Mouse (Mus musculus) kidney, postnatal 25 days (tissue): ENCODE results near the gene Slc2a10.
A peak's percentile ranks its signal among the peaks of the same experiment; 100 is the strongest.

ENCODE experiments used
- DNase-seq, 2 experiments: peaks; one replicate each; pipeline ENCODE4 v3.0.0; 2021; ENCODE audit warnings: mixed read lengths in 2 of 2

The Slc2a10 gene

DNA sequence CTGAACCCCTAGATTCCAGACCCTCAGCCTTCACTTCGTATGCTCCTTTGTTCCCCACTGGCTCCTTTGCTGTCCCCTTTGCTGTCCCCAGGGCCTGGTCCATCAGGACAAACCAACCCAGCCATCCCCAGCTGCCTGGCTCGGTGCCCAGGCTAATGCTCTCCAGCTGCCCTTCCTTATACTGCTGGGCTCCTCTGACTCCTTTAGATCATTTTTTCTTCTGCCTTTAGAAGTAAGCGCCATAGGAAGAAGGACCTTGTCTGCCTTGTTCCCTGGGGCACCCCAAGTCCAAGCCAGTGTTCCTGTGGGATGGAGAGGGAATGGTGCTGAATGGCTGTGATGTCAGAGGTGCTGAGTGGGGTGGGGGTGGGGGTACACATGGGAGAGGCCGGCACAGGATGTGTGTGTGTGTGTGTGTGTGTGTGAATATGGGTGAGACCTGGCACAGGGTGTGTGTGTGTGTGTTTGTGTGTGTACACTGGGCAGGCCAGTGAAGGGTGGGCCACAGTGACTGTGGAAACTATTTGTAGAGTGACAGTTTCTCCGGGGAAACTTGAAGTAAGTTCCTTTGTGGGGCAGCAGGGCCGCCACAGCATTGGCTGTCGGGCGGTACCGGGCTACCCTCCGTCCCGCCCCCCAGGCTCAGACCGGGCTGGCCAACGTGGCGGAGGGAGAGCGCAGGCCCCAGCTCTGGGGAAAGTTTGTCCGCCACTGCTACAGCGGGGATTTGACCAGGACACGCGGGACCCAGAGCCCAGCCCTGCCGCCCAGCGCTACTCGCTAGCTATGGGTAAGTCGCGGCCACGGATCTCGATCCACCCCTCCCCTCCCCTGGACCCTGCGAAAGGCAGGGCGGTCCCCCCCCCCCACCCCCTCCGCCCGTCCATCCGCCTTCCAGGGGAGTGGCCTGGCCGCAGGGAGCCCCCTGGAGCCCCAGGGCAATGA lies at the start of gene Slc2a10:
TSS of gene Slc2a10 (plus strand) at position 529 of the 945 bp plus-strand sequence.
- DNase-seq, result peak; percentile 47 to 68

DNA sequence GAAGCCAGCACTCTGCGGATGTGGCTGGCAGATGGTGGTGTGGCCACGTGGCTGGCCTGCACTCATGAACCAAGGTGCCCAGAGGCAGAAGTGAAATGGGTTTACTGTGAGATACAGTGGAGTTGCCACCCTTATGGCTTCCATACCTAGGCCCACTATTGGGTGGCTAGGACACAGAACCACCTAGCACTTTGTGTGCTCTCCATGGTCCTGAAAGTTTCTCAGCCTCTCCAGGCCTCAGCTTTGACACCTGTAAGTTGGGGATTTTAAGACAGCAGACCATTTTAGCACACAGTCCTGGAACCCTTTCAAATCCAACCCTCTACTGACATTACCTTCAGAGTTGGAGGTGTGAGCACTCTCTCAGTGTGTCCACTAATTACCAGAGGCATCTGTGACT lies 46.9 kb upstream of the Slc2a10 start:
- DNase-seq, result peak in 1 of 2 experiments; percentile 43

GRCm38 (mm10) chr2:165458189-165458588 lies 45.4 kb upstream of the Slc2a10 start:
- peak; percentile 69 to 87 for DNase-seq

- DNase-seq, result peak; percentile 91 to 95
Measured at GRCm38 (mm10) chr2:165459663-165460062, 43.9 kb upstream of the Slc2a10 start.

DNA sequence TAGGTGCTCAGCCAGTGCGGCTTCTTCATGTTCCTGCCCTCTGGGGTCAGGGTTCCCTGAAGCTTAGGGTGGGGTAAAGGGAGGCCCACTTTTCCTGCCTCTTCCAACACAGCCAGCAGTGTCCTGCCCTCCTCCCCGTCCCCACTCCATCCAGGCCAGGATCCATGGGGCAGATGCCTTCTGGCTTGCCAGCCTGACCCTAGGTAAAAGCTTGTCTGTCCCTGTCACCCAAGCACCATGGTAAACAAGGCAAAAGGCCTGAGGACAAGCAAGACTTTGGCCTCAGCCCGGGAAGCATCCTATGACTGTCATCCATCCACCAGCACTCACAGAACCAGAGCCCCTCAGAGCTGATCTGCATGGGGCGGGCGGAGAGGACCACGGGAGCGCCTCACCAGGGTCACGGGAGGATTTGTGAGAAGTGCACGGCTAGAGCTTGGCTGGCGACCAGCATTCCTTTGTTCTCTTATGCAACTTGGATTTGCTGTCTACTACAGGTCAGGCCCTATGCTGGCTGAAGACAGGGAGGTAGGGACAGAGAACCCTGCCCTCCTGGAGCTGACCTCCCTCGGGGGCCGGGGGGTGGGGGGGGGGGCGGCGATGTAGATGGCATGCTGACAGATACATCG lies 35.6 kb upstream of the Slc2a10 start:
- DNase-seq, result peak; percentile 88 to 93

- DNase-seq, result peak; percentile 62 to 76
Measured at GRCm38 (mm10) chr2:165470167-165470566, 33.4 kb upstream of the Slc2a10 start.

DNA sequence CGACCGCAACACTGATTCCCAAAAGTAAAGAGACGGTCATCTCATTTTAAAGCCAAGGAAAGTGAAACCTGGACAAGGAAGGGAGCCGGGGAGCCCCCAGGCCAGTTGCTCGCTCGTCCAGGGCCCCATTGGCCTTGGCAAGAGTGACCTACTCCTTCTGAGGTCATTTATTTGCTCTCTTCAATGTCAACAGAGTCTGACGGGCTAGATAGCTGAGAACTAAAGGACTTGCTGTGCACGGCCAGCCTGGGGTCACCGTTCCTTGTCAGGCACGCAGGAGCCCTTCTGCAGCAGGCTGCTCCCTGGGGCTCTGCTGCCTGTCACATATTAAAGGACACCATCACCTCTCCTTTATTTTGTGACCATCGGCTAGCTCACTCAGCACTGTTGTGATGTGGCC lies 31.6 kb upstream of the Slc2a10 start:
- DNase-seq, result no peak

DNA sequence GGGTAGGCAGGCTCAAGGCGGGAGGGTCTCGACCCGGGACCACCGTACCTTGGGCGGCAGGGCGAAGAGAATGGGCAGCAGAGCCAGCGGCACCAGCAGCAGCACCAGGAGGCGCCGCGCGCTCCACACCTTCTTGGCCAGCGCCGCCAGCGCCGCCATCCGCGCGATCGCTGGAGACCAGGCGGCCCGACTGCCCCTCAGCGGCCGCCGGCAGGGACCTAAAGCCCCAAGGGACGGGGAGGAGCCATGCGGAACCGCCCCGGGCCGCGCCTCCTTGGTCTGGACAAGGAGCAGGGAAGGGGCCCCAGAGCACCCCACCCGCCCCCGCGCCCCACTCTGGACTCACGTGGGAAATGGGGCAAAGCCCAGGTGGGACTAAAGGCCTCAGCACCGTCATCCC lies 30.6 kb upstream of the Slc2a10 start, which contains the start of gene Slc13a3:
TSS of gene Slc13a3 (minus strand) at position 228 of the 400 bp plus-strand sequence.
- peak; percentile 51 to 82 for DNase-seq

- no peak for DNase-seq
Measured at GRCm38 (mm10) chr2:165475412-165475811, 28.2 kb upstream of the Slc2a10 start.

GRCm38 (mm10) chr2:165475850-165476249 lies 27.7 kb upstream of the Slc2a10 start:
- DNase-seq, result no peak

- no peak for DNase-seq
Measured at GRCm38 (mm10) chr2:165482003-165482402, 21.6 kb upstream of the Slc2a10 start.

DNA sequence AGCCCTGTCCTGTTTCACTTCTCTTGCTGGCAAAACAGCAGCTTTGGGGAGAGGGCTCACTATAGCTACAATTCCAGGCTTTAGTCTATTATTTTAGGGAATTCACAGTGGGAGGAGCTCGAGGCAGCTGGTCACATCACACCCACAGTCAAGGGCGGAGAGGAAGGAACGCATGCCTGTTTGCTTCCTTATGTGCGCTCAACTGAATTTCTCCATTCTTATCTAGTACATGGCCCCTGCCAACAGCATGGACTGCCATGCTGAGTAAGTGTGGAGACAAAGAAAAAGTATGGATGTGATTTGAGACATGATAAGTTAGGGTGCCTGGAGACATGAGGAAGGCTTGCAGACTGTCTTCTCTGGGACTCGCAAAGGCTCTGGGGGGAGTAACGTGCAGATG lies 19.4 kb upstream of the Slc2a10 start:
- DNase-seq, result no peak

- DNase-seq, result no peak
Measured at GRCm38 (mm10) chr2:165485826-165486225, 17.8 kb upstream of the Slc2a10 start.

DNA sequence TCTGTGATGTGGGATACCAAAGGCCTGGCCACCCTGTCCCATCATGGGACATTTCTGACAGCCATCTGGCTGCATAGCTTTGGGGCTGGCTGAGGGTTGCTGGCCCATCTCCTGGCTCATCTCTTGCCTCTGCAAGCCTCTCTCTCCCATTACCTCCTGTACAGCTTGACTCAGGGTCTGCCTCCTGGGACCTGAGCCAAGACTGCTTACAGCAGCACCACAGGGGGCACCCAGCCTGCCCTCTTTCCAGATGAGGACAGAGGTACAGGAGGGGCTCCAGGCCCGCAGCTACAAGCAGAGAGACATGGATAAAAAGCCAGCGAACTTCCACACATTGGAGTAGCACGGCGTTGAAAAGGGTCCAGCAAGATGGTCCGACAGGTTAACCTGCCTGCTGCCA lies 17.2 kb upstream of the Slc2a10 start:
- DNase-seq, result no peak

DNA sequence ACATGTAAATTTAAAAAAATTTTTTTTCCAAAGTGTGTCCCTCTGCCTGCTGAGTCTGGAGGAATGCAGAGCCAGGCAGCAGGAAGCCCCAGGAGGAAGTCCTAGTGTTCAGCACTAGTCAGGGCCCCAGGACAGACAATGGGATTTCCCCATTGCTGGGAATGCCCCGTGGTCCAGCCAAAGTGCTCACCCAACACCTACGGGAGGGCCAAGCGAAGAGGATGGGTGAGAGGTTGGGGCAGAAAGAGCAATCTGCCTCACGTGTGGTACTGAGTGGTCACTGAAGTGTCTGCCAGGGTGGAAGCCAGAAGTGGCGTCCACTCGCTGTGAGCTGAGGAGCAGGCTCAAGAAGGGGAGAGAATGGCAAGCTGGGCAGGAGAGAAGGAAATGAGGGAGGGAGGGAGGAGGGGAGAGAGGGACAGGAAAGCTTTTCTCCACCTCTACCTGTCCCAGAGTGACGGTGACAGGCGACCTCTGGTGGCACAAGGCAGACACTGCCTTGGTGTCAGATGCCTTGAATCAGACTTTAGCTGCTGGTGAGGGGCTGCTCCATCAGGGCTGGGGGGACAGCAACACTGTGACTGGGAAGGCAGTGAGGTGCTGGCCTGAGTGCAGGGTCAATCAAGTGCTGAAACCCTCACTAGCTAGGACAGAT lies 16.6 kb upstream of the Slc2a10 start:
- peak; percentile 67 to 69 for DNase-seq

DNA sequence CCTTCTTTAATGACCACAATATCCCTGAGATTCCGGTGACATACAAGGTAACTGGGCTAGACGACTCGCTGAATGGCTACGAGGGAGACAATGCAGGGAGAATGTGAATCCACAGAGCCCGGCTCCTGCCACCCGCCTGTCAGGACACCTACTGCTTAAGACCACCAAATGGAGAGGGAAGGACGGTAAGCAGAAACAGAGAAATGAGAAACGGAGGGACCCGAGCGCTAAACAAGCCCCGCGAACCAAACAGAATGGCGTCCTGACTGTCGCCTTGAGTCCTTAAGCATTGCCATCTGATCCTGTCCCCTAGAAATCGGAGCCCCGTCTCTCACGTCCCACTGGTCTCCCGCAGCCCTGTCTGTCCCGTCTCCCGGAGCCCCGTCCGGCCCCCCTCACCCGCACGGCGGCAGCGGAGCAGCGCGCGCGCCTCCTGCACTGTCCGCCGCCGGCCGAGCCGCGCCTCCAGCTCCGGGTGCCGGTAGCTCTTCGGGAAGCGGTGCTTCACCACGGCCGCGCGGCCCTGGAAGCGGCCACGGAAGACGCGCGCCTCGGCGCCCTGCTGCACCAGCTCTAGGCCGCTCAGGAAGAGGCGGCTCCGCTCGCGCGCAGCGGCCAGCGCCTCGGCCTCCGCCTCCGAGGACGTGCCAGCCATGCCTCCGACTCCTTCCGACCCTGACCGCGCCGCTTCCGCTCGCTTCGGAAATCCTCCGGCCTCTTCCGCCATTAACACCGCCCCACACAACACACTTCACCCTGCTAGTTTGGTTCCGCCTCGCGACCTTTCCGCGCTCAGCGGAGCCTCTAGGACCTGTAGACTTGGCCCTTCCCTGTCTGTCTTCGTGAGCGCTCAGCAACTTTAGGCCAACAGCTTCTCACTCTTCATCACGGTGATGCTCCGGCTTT lies 10.7 kb upstream of the Slc2a10 start, which contains the start of gene Trp53rka:
TSS of gene Trp53rka (minus strand) at position 677 of the 906 bp plus-strand sequence.
- DNase-seq, result peak; percentile 82 to 92

- no peak for DNase-seq
Measured at GRCm38 (mm10) chr2:165493587-165494210, 9.9 kb upstream of the Slc2a10 start.

DNA sequence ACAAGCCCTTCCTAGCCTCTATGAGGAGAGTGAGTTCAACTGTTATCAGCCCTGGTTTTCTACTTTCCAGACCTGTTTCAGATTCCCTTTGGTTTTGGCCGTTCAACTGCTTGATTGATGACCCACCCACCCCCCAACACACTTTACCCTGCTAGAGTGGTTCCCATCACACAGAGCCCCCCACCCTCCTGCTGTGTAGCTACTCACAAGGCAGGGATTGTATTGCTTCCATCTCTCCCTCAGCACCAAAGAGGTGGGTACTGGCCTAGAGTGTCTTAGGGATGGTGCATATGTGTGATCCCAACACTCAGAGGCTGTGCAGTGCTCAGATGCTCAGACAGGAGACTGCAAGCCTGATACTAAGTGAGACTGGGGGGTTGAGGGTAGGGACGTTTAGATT lies 9.1 kb upstream of the Slc2a10 start:
- no peak for DNase-seq

DNA sequence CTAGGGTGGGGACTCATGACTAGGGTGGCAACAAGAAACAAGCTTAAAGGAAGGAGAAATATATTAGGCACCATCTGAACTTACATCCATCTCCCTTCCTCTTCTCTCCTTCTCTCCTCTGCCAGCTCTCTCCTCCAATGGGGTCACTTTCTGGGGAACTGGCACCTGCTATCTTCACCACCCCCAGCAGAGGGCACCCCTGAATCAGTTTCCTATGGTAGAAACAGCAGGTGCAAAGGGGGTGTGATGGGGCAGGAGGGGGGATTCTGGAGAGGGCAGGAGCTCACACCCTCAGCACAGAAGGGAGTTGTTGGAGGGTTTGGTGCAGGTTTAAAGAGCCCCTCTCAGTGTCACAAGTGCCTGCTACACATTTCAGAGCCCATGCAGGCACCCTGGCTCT lies 7.3 kb upstream of the Slc2a10 start:
- DNase-seq, result peak; percentile 63 to 70

DNA sequence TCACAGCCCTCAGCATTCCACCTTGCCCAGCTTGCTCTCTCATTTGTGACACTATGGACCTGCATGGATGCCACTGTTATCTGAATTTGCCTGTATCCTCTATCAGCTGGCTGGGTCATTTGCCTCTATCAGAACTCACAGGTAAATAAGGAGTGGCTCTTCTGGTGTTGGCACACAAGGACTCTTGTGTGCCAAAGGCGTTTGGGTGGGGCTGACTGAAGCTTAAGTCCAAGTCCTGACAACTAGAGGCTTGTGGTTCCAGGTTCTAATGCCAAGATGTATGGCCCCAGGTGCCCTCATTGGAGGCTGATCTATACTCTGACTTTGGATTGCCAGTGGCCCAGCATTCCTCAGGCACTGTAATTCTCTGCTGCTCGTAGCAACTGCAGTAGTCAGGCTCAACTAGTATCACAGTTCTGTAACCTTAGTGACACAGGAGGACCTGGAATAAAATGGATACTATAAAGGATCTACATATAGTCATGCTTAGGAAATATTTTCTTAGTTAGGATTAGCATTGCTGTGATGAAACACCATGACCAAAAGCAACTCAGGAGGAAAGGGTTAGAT lies 5.8 kb upstream of the Slc2a10 start:
- DNase-seq, result no peak

DNA sequence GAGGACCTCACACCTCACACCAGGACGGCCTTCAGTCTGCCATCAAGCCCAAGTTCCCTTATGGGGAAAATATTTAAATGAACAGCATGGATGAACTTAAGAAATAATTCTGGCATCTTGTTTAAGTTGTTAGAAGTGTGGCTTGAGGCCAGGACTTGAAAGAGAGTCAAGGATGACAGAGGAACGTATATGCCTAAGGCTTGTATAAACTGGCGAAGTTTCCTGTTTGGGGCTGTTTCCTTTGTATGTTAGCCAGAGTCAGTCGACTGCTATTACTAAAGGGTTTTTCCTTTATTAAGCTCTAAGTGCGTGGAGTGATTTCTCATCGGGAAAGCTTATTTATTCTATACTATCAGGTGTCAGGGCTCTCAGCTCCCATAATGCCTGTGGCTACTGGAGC lies 4.8 kb upstream of the Slc2a10 start:
- DNase-seq, result no peak
